Mouse (Mus musculus): ENCODE measurements around the gene Mast4.

Gene Mast4

GRCm38 (mm10) chr13:102803206-102803605, 531.1 kb downstream of the Mast4 start:
- no peak for DNase-seq (ENCODE audit: low read depth)

DNA sequence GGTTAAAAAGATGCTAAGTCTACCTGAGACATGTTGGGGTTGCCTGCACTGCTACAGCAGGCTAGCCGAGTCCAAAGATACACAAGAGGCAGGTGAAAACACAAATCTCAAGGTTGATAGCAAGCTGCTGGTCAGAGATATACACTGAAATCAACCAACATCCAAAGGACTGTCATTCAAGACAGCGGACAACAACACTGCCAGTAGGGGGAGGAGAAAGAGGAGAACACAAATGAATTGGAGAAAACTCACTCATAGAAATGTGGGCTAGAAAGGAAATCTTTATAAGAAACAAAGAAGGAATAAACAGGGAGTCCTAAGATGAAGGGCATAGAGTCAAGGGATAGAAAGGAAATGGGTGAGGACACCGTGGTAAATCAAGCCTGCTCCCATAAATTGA, 542.1 kb downstream of the Mast4 start:
- DNase-seq (ENCODE audit: low read depth): no peak

DNA sequence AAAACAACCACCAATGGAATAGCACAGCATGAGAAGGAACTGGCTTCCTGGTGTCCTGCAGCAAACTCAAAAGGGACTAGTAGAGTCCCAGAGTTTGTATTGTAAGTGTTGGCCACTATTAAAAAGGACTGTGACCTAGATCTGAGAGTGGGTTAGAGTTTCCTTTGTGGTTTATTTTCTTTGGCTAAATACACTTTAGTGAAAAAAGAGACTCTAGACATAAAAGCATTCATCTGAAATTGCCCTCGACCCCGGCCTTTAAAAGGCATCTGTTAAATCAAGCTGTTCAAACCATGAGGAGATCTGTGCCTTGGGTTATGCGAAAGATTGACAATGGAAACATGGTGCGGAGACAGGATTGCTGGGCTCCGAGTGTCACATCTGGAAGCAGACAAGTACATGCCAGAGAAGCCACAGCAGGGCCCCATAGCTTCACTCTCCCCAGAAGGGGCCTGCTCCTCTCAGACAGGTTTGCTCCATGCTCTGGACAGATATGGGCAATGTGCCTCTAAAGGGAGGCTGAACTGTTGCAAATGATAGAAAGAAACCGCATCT, 543.6 kb downstream of the Mast4 start:
- no peak for DNase-seq (ENCODE audit: low read depth)

- DNase-seq (ENCODE audit: low read depth): no peak
Measured at GRCm38 (mm10) chr13:102786666-102787230, 547.5 kb downstream of the Mast4 start.

DNA sequence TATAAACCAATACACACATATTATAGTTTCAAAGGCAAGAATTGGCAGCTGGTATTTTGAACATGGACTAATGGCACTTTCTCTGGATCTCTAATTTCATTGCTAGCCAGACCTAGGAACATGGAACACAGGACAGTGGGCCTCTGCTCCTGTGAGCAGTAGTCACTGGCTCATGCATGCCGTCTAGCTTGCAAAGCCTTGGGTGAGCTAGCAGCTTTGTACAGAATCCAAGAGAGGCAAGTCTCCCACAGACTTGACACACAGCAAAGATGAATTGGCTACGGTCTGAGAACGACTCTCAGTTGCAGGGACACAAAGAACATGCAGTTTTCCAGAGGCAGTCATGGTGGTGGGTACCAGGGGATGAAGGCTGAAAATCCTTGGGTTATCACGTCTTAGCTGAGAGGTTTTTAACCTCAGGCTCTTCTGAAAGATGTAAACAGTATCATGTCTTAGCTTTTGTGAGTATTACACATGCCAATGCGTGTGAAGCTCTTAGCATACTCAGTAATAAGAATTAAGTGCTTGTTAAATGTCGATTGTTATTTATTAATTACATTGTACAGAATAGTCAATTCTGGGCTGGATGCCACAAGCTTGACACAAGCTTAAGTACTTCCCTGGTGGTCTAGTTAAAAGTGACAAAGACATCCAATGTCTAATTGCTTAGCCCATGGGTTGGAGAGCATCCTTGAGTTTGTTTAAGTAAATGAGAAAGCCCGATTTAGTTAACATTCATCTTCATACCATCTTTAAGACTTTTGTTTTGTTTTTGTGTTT, 550.6 kb downstream of the Mast4 start:
- no peak for DNase-seq (ENCODE audit: low read depth)

DNA sequence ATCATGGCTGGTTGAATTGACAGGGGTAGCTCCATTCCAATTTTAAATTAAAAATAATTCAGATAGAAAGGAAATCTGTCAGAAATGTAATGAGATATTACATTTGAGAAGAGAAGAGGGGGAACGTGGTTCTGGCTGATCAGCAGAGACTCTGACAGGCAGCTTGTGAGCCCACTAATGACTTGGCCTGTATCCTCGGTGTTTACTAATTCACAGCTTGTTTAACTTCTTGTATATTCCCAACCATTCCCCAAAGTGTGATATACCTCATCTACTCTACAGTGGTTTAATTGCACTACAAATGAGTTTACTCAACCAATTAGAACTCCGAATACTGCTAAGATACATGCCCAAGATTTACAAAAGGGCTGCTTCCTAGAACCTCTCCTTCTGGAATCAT, 555.0 kb downstream of the Mast4 start:
- no peak for DNase-seq (ENCODE audit: low read depth)

DNA sequence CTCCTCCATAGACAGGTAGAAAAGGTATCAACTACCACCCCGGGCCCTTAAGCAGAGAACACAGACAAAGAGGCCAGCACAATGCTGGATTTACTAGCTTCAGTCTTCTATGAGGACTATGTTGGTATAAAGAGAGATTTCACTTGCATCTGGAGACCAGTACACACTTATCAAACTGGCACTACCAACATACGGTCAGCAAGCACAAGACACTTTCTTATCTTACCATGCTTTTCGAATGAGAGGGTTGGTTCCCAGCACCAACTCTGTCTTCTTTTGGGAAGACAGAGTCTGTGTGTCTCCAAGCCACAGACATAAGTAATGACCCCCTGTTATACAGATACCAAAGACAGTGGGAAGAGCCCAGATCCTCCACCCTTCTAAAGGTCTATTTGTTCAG, 555.4 kb downstream of the Mast4 start:
- no peak for DNase-seq (ENCODE audit: low read depth)

DNA sequence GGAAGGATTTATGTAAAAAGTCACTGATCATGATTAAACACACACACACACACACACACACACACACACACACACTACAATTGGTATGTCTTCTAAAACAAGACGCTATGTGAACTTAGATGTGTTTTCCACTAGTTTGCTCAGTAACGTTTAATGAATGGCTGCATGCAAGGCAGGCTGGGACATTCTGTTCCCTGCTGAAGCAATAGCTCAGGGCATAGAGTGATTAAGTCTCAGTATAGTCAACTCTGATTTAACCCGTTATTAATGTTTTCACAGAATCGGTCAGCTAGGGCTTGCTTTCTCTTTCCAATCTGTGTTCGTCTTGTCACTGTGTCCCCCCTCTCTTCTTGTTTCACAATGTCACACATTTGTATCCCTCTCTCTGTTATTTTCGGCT, 558.8 kb downstream of the Mast4 start:
- no peak for DNase-seq (ENCODE audit: low read depth)

DNA sequence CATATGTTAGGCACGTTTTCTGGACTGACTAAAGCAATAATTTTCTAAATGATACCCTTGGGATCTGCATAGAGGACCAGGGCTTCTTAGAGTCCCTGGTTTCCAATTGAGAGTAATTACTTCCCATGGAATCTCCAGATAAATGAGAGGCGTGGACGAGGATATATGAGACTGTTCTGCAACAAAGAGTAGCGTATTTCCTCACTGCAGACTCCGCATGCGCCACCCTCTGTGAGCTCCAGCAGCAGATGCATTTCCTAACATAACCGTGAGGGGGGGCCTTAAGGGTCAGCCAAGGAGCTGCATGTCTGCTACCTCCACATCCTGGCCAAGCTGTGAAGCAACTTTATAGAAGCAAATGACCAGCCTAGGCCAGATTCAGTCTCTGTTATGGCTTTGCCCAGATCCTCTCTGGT, 559.5 kb downstream of the Mast4 start:
- no peak for DNase-seq (ENCODE audit: low read depth)

DNA sequence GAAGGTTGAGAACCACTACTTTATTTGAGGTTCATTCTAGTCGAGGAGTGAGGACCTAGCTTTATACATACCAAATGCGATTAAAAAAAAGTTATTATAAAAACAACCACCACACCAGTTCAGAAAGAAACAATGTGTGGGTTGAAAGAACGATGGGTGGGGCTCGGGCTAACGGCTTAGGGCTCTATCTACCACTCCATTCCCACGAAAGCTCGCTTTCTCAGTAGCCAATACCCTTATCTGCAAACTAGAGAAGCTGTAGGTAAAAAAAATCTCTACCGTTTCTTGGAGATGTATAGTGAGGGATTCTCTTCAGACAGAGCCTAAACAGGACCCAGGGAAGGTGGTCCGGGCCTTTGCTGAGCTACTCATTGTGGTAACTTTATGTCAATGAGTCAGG, 561.1 kb downstream of the Mast4 start:
- peak; percentile 17 for DNase-seq (ENCODE audit: low read depth)

DNA sequence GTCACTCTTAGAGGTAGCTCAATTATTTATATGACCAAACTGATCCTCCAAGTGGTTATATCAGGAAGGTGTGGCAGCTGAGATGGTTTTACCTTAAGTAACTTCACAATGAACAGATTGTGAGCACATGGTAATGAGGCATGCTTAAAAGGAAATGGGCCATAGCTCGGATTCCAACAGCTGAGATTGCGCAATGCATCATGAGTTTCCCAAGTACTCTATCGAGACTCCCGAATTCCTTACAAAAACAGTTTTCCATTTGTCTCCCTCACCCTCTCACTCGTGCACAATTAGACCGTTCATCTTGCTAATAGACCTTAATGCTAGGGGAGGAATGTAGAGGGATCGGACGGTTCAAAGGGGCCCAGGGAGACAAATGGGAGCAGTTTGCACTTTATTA, 564.1 kb downstream of the Mast4 start:
- no peak for DNase-seq (ENCODE audit: low read depth)

GRCm38 (mm10) chr13:102768512-102768911, 565.8 kb downstream of the Mast4 start:
- no peak for DNase-seq (ENCODE audit: low read depth)

- no peak for DNase-seq (ENCODE audit: low read depth)
Measured at GRCm38 (mm10) chr13:102767110-102767509, 567.2 kb downstream of the Mast4 start.

- no peak for DNase-seq (ENCODE audit: low read depth)
Measured at GRCm38 (mm10) chr13:102765216-102765615, 569.1 kb downstream of the Mast4 start.

DNA sequence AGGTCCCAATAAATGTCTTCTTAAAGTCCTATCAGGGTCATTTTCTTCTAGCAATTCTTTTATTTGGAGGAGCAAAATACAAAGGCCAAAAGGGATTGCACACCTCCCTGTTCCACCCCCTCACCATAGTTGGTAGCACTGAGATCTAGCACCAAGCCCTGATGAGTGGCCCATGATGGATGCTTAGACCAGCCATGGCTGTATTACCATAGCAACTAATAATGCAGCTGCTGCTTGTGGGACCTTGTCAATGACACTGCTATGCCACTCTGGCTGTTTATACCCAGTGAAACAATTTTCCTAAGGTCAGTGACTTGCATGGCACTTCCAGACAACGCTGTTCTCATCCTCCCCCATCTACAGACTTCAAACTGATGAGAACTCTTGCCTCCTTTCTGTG, 570.1 kb downstream of the Mast4 start:
- no peak for DNase-seq (ENCODE audit: low read depth)

GRCm38 (mm10) chr13:102762203-102762602, 572.1 kb downstream of the Mast4 start:
- no peak for DNase-seq (ENCODE audit: low read depth)

- no peak for DNase-seq (ENCODE audit: low read depth)
Measured at GRCm38 (mm10) chr13:102761410-102761809, 572.9 kb downstream of the Mast4 start.

DNA sequence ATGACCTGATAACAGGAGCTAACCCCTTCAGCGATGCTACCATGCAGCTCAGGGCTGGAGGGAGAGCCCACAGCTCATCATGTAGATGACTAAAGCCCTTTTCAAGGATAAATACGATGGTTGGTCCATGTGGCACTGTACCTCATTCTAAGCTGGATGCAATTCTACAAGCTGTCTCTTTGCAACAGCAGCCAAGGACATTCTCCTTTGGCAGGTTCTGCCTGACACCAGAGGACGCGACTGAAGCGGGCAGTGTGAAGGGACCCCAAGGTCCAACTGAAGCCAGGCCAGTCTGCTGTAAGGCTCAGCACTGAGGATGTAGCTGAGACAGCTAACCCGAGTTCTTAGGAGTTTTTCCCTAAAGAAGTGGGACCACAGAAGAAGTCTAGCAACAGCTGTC, 576.3 kb downstream of the Mast4 start:
- no peak for DNase-seq (ENCODE audit: low read depth)

DNA sequence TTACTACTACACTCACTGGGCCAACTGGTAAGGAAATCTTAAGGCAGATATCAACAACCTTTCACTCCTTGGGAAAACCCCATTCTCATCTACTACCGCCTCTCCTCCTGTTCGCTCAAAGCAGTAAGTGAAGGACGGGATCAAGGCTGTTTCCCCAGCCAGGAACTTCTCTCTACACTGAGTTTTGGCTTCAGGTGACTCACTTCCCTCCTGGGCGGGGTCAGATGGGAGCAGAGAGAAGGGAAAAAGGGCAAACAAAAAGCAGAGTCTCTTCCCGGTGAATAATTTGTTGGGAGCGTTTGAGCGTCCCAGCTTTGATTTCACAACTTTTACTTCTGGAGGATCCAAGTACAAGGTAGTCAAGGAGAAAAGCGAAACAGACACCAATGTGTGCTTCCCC, 578.2 kb downstream of the Mast4 start:
- no peak for DNase-seq (ENCODE audit: low read depth)

DNA sequence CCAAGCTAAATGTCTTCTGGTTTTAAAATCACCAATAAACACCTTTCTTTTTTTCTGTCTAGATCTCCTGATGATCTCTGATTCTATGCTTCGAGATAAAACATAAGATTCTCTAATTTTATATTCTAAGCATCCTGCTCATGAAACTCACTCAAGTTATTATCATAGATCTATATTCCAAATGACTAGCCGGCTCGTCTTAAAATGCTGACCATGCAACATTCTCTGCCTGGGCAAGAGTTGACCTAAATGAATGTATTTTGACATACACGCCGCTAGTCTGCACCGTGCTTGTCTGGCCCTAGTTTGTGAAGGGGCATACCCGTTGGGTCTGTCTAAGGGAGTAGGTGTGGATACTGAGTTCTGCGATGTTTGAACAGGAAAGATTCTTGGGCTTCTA, 579.2 kb downstream of the Mast4 start:
- DNase-seq (ENCODE audit: low read depth): no peak

- DNase-seq (ENCODE audit: low read depth): no peak
Measured at GRCm38 (mm10) chr13:102753714-102754556, 580.4 kb downstream of the Mast4 start.

- DNase-seq (ENCODE audit: low read depth): no peak
Measured at GRCm38 (mm10) chr13:102749891-102750290, 584.4 kb downstream of the Mast4 start.

- no peak for DNase-seq (ENCODE audit: low read depth)
Measured at GRCm38 (mm10) chr13:102749194-102749593, 585.1 kb downstream of the Mast4 start.

Measured in c-Kit-positive CD71-negative TER-119-negative erythroid progenitor cells, embryonic 14.5 days (primary cell).